Mouse (Mus musculus) v-Abl transformed pro-B cells (cell line): ENCODE data around the gene Col6a4.

Experiments
- in situ Hi-C, 2 experiments: fragments of 400-800 bp; cut with MboI; formaldehyde crosslinking; loops; one replicate each; pipeline ENCODE4 v1.15.1; 2025; ENCODE audit not compliant: unreplicated experiment in 2 of 2

Col6a4 gene

DNA sequence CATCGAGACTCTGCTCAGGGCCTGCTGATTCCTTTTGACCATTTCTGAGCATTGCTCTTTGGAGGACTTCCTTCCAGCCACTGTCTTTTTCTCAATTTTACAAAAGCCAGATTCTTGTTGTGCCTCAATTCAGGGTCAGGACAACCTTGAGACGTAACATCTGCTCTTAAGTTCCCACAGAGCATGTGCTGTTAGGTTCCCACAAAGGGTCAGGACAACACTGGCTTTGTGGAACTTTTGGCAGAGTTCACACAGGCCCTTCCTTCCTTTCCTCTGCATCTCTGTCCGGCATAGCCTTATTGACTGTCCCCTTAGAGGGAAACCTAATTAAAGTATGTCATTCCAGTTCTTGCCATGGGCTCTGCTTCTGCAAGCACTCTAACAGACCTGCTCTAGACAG, 18.6 kb downstream of the Col6a4 start:
- in situ Hi-C loops, result no loop called here

DNA sequence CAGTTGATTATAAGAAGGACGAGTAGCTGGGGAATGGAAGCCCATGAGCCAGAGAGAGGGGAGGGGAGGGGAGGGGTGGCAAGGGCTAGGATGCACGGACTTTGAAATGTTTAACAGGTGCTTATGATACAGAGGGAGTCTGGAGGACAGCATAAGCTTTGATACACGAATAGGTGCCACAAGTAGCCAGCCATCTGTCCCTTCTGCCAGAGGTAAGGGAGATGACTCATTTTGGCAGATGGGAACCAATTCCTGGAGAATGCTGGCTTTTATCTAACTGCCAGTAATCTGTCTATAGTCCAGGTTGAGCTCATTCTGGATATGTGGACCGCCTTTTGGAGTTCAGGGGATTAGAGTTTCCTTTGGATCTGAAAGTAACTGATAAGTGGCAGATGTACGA, 20.3 kb downstream of the Col6a4 start:
- in situ Hi-C loops, result no loop called here

GRCm38 (mm10) chr9:106073956-106074355, 22.6 kb downstream of the Col6a4 start:
- in situ Hi-C loops, result no loop called here

- in situ Hi-C loops, result no loop called here
These were observed 24.9 kb downstream of the Col6a4 start for GRCm38 (mm10) chr9:106071651-106072050.

GRCm38 (mm10) chr9:106053446-106053845, 43.1 kb downstream of the Col6a4 start:
- in situ Hi-C loops, result no loop called here

DNA sequence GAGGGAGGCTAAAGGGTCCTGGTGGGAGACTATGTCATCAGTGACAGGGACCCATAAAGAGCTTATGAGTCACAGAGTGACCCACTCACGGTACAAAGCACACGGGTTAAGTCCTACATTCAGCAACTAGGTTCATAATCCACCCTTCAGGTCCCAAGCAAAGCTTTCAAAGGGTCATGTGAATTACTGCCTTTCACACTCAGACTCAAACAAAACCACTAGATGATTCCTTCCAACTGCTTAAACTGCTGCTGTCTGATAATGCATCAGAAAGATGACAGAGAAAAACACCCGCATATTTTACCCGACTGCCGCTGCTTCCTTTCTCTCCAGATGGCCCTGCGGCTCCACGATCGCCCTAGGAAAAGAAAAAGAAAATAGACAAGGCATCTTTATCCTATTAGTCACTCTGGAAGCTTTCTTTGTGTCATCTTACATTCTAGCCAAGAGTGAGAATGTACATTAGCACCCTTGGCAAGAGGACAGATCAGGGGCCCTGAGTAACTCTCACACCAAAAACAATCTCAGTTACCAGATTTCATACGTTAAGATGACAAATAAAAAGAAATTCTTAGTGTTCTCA, 52.6 kb downstream of the Col6a4 start:
- in situ Hi-C loops, result loop anchor here (5.0 to 10.0 kb wide), 2 partner anchors 1469 to 1472 kb away; no protein-coding TSS in a partner anchor

DNA sequence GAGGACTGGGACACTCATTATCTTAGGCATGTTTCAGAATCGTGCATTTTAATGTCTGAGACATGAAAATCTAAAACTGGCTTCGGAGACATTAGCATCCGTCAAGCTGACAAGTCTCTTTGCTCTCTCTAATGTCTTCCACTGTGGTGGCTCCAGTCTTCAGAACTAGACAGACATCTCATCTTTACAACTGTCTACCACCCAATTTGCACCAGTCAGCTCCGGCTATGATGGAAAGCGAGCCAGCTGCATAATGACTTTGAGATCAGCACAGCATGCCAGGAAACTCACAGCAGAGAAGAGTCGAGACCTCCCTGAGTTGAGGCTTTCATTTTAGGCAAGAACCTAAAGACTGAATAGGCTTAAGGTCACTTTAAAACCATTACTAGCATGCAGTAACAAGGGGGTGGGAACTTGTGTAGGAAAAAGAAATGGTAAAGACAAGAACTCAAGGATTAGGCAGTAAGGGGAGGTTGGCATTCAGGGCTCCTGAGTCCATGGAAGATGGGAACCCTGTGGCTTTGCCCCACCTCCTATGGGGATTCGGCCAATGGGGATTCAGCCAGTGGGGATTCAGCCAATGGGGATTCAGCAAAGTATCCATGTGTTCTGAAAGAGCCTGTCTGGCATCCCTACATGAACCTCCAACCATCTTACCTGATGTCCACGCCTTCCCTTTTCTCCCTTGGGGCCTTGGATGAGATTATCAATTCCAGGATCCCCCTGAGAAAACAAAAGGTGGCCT, 56.5 kb downstream of the Col6a4 start:
- in situ Hi-C loops, result loop anchor here (5.0 to 10.0 kb wide), 3 partner anchors 345 to 1468 kb away; no protein-coding TSS in a partner anchor

GRCm38 (mm10) chr9:106039276-106039675, 57.3 kb downstream of the Col6a4 start:
- in situ Hi-C loops, result loop anchor here in 1 of 2 experiments (10.0 kb wide), 1 partner anchor 344 kb away; no protein-coding TSS in a partner anchor

GRCm38 (mm10) chr9:106038865-106039264, 57.7 kb downstream of the Col6a4 start:
- in situ Hi-C loops, result loop anchor here in 1 of 2 experiments (10.0 kb wide), 1 partner anchor 344 kb away; no protein-coding TSS in a partner anchor

GRCm38 (mm10) chr9:106015666-106016065, 80.9 kb downstream of the Col6a4 start:
- in situ Hi-C loops, result no loop called here

- in situ Hi-C loops, result no loop called here
These were observed 83.4 kb downstream of the Col6a4 start for GRCm38 (mm10) chr9:106013139-106013538.

DNA sequence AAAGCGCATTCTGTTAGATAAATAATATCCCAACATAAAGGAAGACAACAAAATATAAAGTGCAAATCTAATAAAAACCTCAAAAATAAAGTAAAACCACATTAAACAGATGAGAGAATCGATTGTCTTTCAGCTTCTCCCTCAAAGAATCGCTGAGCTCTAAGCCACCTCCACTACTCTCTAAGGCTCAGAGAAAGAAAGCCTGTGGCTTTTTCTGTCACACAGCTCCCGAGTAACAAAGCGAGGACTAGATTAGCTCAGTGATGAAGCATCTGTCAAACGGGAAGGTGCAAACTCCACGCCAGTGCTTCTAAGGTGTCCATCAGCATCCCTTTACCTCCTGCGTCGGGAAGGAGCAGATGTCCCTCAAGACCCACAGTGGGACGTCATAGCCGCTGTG, 98.6 kb downstream of the Col6a4 start:
- in situ Hi-C loops, result no loop called here

DNA sequence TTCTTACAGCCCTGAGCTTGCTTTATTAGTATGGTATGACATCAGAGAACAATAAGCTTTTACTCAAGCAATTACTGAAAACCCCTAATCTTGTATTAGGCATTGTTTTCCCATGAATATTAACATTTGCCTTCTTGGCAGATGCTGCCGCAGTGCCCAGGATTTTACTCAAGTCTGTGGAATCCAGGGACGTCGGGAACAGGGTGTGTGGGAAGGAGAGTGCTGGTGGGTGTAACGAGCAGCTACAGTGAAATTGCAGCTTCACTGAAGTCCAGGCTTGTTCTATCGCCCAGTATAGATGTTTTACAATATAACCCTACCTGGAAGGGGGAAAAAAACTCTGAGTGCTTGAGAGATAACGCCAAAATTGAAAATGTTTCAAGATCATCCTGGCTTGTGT, 104.2 kb downstream of the Col6a4 start:
- in situ Hi-C loops, result no loop called here

- in situ Hi-C loops, result no loop called here
These were observed 106.5 kb downstream of the Col6a4 start for GRCm38 (mm10) chr9:105990099-105990498.

DNA sequence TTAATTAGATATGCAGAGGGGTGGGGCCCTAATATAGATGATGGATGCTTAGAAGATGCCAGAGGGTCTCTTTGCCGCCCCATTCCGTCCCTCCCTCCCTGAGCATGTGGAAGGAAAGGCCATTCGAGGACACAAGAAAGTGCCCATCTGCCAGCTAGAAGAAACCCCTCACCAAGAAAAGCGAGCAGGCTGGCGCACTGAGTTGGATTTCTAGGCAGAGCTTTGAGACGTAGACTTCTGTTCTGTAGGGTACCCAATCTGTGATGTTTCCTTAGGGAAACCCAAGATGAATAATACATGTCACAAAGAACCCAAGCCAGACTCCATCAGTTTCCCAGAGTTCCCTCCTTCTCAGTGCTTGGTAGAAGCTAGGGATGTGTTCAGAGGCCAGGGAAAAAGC, 107.1 kb downstream of the Col6a4 start:
- in situ Hi-C loops, result loop anchor here in 1 of 2 experiments (5.0 to 10.0 kb wide), 4 partner anchors 297 to 1415 kb away; partner anchors contain the start of genes Aste1 and Nek11

DNA sequence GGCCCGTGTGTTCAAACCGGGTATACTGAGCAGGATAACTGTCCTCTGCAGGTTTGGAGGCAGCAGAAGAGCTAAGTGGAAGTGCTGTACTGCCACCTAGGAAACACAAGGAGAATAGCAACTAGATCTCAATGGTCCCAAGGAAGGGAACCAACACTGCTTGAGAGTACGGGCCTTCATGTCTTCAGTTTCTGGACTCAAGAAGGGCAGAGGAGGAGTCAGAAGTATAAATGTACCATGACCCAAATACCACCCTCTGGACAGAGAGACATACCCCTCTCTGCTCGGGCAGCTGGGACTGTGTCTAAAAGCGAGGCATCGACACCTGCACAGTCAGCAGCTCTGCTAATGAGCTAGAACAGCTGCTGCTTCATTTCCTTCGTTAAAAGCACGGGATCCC, 108.5 kb downstream of the Col6a4 start:
- in situ Hi-C loops, result loop anchor here in 1 of 2 experiments (5.0 to 10.0 kb wide), 4 partner anchors 296 to 1413 kb away; partner anchors contain the start of genes Aste1 and Nek11

- in situ Hi-C loops, result loop anchor here in 1 of 2 experiments (5.0 to 10.0 kb wide), 4 partner anchors 293 to 1410 kb away; partner anchors contain the start of genes Aste1 and Nek11
These were observed 111.6 kb downstream of the Col6a4 start for GRCm38 (mm10) chr9:105984931-105985519.

- in situ Hi-C loops, result no loop called here
These were observed 118.1 kb downstream of the Col6a4 start for GRCm38 (mm10) chr9:105978479-105978878.

- in situ Hi-C loops, result no loop called here
These were observed 119.7 kb downstream of the Col6a4 start for GRCm38 (mm10) chr9:105976871-105977270.

GRCm38 (mm10) chr9:105976314-105976713, 120.3 kb downstream of the Col6a4 start:
- in situ Hi-C loops, result no loop called here

DNA sequence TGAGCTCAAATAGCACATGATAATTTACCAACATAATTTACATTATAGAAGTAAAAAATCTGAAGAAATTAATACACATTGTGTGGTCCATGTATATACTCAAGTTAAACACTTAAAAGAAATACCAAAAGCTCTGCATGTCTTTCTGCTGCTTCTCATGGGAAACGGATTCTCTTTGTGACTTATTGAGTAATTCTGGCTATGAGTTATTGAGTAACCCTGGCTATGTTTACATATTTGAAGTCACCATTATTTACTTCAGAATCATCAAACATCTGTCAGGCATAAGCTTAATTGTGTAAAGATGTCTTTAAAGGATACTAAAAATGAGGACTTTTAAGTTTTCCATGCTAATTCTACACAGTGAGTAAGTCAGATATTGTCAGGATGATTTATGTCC, 122.8 kb downstream of the Col6a4 start:
- in situ Hi-C loops, result no loop called here
